Mouse (Mus musculus) forebrain, embryonic 11.5 days (tissue): Measurements from ENCODE around the gene Ank. TPM values are rescaled to one million over a fixed set of nuclear protein-coding genes. Genes with fewer than 3 reads are reported as not detected.

ENCODE experiments used
- ATAC-seq: fragments of 200-750 bp; cut with Nextera tagmentation; replicated peaks from 2 replicates; pipeline ENCODE4 v1.8.0; 2017; ENCODE audit warnings: moderate TSS enrichment; ENCODE audit not compliant: low FRiP score
- DNase-seq: peaks from one replicate; pipeline ENCODE4 v3.0.0-alpha.2; 2017; ENCODE audit warnings: low spot score
- H3K27ac ChIP-seq: fragments of 300-500 bp; sonication (generic); 2 replicates; pipeline ENCODE4 v1.5.1; 2014; ENCODE audit warnings: low read depth, low read length
- H3K27me3 ChIP-seq: fragments of 300-500 bp; sonication (generic); 2 replicates; pipeline ENCODE4 v1.6.1; 2014; ENCODE audit warnings: mild to moderate bottlenecking, low read length, mixed read lengths; ENCODE audit not compliant: control insufficient read depth, insufficient read depth
- H3K36me3 ChIP-seq: fragments of 300-500 bp; sonication (generic); 2 replicates; pipeline ENCODE4 v1.6.1; 2014; ENCODE audit warnings: mild to moderate bottlenecking, low read length, moderate library complexity, mixed read lengths; ENCODE audit not compliant: control insufficient read depth, insufficient read depth
- H3K4me1 ChIP-seq: fragments of 300-500 bp; sonication (generic); replicated peaks from 2 replicates; pipeline ENCODE4 v1.6.1; 2014; ENCODE audit warnings: low read length, mixed read lengths; ENCODE audit not compliant: control insufficient read depth, insufficient read depth
- H3K4me2 ChIP-seq: fragments of 300-500 bp; sonication (generic); 2 replicates; pipeline ENCODE4 v1.6.1; 2014; ENCODE audit warnings: low read depth, mild to moderate bottlenecking, low read length, moderate library complexity, mixed read lengths; ENCODE audit not compliant: severe bottlenecking
- H3K4me3 ChIP-seq: fragments of 300-500 bp; sonication (generic); 2 replicates; pipeline ENCODE4 v1.5.1; 2014; ENCODE audit warnings: low read depth, low read length
- H3K9ac ChIP-seq: fragments of 300-500 bp; sonication (generic); 2 replicates; pipeline ENCODE4 v1.6.1; 2014; ENCODE audit warnings: low read length
- H3K9me3 ChIP-seq: fragments of 300-500 bp; sonication (generic); 2 replicates; pipeline ENCODE4 v1.6.1; 2016; ENCODE audit warnings: low read length, mixed read lengths; ENCODE audit not compliant: control insufficient read depth
- WGBS: fragments of 180-500 bp; shearing (Covaris S2); extraction: QIAGEN DNeasy Blood & Tissue Kit; methylation state at CpG from one replicate; pipeline ENCODE4 v1.1.7; 2014; 5-methylcytosine and 5-hydroxymethylcytosine counted together
- polyA plus RNA-seq: library from polyadenylated mRNA; unstranded; fragments of >200 nt; fragmentation: Nextera tagmentation; extraction: Ambion mirVana; gene quantifications from 2 replicates; pipeline ENCODE4 v1.2.1, GENCODE M21; 2014

Ank gene
- polyA plus RNA-seq, 1 experiment from 2014 or later, result 6.8 TPM

DNA sequence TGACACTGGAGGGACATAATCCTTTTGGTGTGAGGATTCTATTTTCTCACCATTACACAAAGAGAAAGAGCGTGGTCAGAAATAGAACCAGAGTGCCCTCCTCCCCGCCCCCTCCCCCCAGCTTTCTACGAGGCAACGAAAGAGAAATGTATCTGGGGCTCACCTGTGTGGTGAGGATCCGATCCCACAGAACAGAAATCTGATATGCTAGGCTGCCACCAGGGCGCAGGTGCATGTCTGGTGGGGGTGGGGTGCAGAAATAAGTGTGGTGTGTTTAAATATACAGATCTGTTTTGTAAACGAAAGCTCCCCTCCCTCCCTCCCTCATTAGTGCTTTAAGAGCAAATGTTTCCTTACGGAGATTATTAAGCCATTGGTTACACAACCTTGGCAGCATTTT, 20.6 kb downstream of the Ank start:
- Histone ChIP-seq H3K4me2 (no peak overlapping the region), H3K27me3 (no peaks in the 10 kb centered on the region), H3K27ac (no peak overlapping the region), H3K9me3 (no peaks in the 10 kb centered on the region), H3K4me1 (peaks cover 8% of the 10 kb centered on the region; the same call in 1 of the 2 replicates), H3K36me3 (no peaks in the 10 kb centered on the region), H3K4me3 (no peak overlapping the region), H3K9ac (no peak overlapping the region)
- no peak for DNase-seq
- 60% methylated on average over 8 of the region's 8 CpGs for WGBS
- no peak for ATAC-seq

DNA sequence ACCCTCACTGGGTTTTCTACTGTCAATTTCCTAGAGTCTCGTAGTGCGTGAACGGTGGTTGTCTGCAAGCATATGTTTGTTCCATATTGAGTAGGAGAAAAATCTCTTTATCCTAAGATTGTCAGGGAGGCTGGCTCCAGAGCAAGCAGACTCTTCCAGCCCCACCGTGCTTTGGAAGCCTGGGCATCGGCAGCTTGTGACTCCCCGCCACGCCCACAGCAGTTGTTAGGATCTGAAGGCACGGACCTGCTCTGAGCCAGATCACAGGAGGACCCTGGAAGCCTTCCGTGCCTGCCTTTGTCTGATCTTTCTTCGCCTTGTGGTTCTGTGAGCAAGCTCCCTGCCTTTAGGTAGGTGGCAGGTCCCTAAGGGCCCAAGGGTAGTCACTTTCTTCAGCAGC, 21.6 kb downstream of the Ank start:
- ATAC-seq (no peak), DNase-seq (no peak)
- no peaks in the 10 kb centered on the region for H3K27me3 ChIP-seq
- H3K9me3 ChIP-seq, result no peaks in the 10 kb centered on the region
- H3K9ac ChIP-seq, result no peak overlapping the region
- H3K4me1 ChIP-seq, result peaks cover 8% of the 10 kb centered on the region; the same call in 1 of the 2 replicates
- H3K4me3 ChIP-seq, result no peak overlapping the region
- H3K36me3 ChIP-seq, result no peaks in the 10 kb centered on the region
- H3K27ac ChIP-seq, result no peak overlapping the region
- WGBS, result 47% methylated on average over 10 of the region's 10 CpGs
- no peak overlapping the region for H3K4me2 ChIP-seq

DNA sequence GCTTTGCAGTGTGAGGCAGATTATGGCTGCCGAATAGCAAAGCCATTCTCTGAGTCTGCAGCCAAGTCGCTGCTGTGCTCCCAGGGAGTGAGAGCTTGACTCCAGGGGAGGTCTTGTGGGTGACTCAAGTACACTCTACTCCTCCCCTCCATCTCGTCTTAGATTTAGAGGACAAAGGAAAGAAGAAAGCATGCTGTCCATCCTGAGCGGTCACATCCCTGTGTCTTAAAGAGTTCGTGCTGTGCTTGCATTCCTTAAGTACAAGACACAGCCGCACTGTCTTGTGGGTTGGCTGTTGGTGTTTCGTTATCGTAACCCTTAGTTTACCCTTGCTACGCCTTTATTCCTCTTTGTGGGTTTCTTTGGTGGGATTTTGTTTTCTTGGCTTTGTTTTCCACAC, 24.2 kb downstream of the Ank start:
- Histone ChIP-seq H3K9ac (no peak overlapping the region), H3K4me1 (peaks cover 12% of the 10 kb centered on the region; the same call in 1 of the 2 replicates)
- WGBS, result 67% methylated on average over 9 of the region's 9 CpGs

DNA sequence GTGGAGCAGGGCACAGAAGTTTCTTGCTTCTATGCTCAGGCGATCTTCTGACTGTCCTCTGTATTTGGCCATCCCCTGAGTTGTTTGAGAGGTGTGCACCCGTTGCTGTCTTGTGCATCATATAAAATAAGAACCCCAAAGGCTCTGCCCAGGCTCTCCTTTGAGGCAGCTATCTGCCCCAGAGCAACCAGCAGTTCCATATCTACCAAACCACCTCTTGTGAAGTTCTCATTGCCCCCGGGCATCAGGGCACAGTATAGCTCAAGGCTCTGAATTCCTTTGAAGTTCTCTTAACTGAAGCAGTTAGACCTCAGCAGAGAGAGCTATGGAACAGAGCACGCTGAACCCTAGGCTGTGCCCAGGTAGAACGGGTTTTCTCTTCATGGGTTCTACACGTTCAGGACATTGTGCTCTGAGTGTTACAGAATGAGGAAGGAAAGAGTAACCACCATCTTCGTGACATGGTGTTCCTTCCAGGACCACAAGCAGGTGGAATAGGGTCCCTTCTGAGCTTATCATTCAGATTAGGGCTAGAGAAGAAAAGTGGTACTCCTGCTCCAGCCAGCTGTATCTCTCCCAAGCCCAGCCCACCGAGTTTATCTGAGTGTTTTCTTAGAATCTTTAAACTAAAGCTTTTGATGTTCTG, 25.1 kb downstream of the Ank start:
- H3K4me3 ChIP-seq, result no peak overlapping the region
- H3K9ac ChIP-seq, result no peak overlapping the region
- DNase-seq (no peak), ATAC-seq (no peak)
- H3K27me3 ChIP-seq, result no peaks in the 10 kb centered on the region
- H3K36me3 ChIP-seq, result no peaks in the 10 kb centered on the region
- H3K4me1 ChIP-seq, result peaks cover 12% of the 10 kb centered on the region; the same call in 1 of the 2 replicates
- 93% methylated on average over 8 of the region's 8 CpGs for WGBS
- no peaks in the 10 kb centered on the region for H3K9me3 ChIP-seq
- H3K4me2 ChIP-seq, result no peak overlapping the region
- no peak overlapping the region for H3K27ac ChIP-seq

More for the DNA sequence above, 24.2 kb downstream of the Ank start:
- Histone ChIP-seq H3K27me3 (no peaks in the 10 kb centered on the region), H3K36me3 (no peaks in the 10 kb centered on the region), H3K4me2 (no peak overlapping the region), H3K4me3 (no peak overlapping the region), H3K27ac (no peak overlapping the region), H3K9me3 (no peaks in the 10 kb centered on the region)
- DNase-seq, result no peak
- ATAC-seq, result no peak

DNA sequence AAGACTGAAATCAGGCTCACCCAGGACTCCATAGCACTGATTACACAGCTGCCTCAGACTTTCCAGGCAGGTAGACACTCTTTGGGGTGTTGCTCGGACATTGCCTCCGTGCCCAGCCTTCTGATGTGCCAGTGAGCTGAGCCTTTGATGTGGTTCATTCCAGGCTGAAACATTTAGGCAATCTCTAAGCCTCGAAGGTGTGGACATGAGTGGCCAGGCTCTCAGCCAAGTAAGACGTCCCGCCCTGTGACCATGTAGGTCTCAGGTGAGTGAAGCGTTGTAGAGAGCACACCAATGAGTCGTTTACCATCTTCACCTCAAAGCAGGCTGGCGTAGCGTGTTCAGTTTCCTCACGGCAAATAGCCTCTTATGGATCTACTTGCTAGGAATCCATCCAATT, 25.7 kb downstream of the Ank start:
- Histone ChIP-seq H3K4me2 (no peak overlapping the region), H3K9me3 (no peaks in the 10 kb centered on the region), H3K27ac (no peak overlapping the region), H3K4me1 (peaks cover 10% of the 10 kb centered on the region; the same call in 1 of the 2 replicates), H3K27me3 (no peaks in the 10 kb centered on the region), H3K9ac (no peak overlapping the region), H3K36me3 (no peaks in the 10 kb centered on the region), H3K4me3 (no peak overlapping the region)
- 93% methylated on average over 10 of the region's 10 CpGs for WGBS
- DNase-seq, result no peak
- no peak for ATAC-seq

DNA sequence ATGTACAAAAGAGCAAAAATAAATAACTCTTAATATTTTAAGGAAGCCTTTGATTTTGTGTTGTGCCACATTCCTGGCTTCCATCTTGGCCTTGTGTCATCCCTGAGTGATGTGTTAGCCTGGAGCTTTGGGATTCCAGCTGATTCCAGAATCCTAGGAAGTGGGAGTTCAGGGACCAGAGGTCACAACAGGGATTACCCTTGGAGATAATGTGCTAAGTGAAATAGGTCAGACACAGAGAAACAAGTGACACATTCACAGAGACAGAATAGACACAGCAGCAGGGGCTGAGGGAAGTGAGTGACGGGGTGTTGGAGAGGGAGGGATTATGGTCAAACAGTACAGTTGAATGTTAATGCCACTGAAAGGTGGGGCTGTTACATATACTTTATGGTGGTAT, 26.3 kb downstream of the Ank start:
- Histone ChIP-seq H3K27me3 (no peaks in the 10 kb centered on the region), H3K4me1 (peaks cover 10% of the 10 kb centered on the region; the same call in 1 of the 2 replicates), H3K27ac (no peak overlapping the region), H3K4me2 (no peak overlapping the region), H3K9me3 (no peaks in the 10 kb centered on the region), H3K4me3 (no peak overlapping the region), H3K36me3 (no peaks in the 10 kb centered on the region), H3K9ac (no peak overlapping the region)
- 48% methylated on average over 1 of the region's 1 CpGs for WGBS
- DNase-seq, result no peak
- no peak for ATAC-seq

DNA sequence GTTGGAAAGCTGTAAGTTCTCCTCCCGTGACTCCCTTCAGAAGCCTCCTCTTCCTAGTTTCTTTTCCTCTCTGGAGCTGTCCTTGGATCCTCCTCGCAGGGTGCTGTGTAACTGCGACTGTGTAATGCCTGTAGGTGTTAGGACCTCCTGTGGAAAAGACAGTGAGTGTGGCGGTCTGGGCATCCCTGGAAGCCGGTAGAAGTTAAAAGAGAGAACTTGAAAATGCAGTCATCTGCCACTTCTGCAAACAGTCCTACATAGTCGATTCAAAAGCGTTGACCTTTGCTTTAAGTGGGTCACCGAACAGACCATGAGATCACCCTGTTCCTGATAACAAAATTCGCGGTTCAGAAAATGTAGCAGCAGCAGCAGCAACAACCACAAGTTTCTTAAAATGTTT, 27.0 kb downstream of the Ank start:
- DNase-seq, result no peak
- H3K4me1 ChIP-seq, result peaks cover 6% of the 10 kb centered on the region; the same call in 1 of the 2 replicates

DNA sequence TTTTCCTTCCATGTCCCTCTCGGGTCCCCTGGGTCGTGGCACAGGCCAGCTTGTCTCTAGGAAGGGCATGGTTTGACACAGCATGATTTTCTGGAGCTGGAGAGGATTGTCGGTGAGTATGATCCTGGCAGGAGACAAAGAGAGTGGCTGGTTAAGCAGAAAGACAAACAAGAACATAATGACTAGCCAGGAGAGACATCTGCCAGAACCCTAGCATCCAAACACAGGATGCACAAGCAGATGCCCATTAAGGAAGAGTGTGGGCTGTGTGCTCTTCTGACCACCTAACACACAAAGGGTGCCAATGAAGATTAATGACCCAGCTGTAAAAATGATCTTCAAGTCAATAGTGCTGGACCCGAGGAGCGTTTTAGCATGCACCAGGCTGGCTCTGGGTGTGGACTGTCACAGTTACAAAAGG, 29.5 kb downstream of the Ank start:
- Histone ChIP-seq H3K27ac (no peak overlapping the region), H3K4me1 (peaks cover 6% of the 10 kb centered on the region; the same call in 1 of the 2 replicates), H3K9me3 (no peaks in the 10 kb centered on the region), H3K4me3 (no peak overlapping the region), H3K27me3 (no peaks in the 10 kb centered on the region), H3K4me2 (no peak overlapping the region), H3K36me3 (no peaks in the 10 kb centered on the region), H3K9ac (no peak overlapping the region)
- ATAC-seq (no peak), DNase-seq (no peak)
- 58% methylated on average over 5 of the region's 5 CpGs for WGBS

More for the DNA sequence above, 27.0 kb downstream of the Ank start:
- Histone ChIP-seq H3K9me3 (no peaks in the 10 kb centered on the region), H3K4me3 (no peak overlapping the region), H3K36me3 (no peaks in the 10 kb centered on the region), H3K9ac (no peak overlapping the region), H3K27ac (no peak overlapping the region), H3K27me3 (no peaks in the 10 kb centered on the region), H3K4me2 (no peak overlapping the region)
- no peak for ATAC-seq
- WGBS, result 42% methylated on average over 10 of the region's 10 CpGs
